Comparison of ENCODE assay signal across 19 mouse cellular contexts in the genomic region with DNA sequence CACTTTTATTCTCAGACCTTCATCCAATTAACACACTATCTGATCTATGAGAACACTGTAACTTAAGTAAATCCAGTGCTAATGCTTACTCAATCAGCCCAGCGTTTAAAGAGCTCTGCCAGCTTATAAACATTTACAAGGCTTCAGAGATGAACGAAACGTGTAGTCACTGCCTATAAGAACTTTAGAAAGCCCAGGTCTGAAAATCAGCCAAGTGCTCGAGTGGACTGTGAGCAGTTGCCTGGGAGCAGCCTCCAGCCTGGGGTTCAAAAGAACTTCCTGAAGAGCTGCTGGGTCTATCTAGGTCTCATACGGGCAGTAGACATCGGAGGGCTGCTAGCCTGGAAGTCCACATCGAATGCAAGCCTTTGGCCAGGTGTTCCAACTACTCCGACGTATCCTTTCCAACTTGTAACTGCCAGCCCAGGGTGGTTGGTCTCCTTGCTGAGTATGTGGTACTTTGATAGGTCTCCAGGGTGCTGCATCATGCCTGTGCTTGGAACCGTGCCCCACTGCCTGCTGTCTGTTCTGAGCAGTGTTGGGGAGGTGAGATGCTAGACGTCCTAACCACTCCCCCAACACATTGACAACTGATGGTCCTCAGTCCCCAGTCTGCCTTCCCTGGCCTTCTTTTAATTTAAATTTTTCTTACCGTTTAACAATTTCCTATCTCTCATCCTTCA.
DNase-seq lines count a peak whose midpoint lies in the region; ATAC-seq lines count a peak whose summit lies in the region.
"Had no signal": no experiment of that assay in that cellular context is flagged by ENCODE, and none has a peak within 500 bp of the region (broad histone marks: within the 10 kb centered on the region; RNA-seq: fewer than 3 reads in every experiment).

No protein-coding gene starts in this region.

- DNase-seq in gastrocnemius, postnatal 10 days, result peak; percentile 36
- no peak for DNase-seq in gastrocnemius, postnatal 36 days
- DNase-seq in MN1 (ENCODE audit: low spot score), result peak; percentile 51
- DNase-seq in liver, result no peak
- no peak for DNase-seq in spleen, postnatal 4 days (ENCODE audit: low spot score in 2 of 2)
- DNase-seq: cerebellum, adult 18-20 months; lung, adult 2 months; right cerebral cortex, postnatal 14 days had no signal

- no peak overlapping the region for H3K4me2 ChIP-seq in intestine, embryonic 16.5 days (ENCODE audit: low read depth, low read length)
- no peak overlapping the region for H3K4me2 ChIP-seq in intestine, embryonic 15.5 days (replicated peaks)
- peak overlapping the region; percentile 31 for H3K4me2 ChIP-seq in limb, embryonic 13.5 days (replicated peaks)
- H3K4me2 ChIP-seq: embryonic facial prominence, embryonic 13.5 days; heart, embryonic 11.5 days; hindbrain, embryonic 15.5 days; kidney, embryonic 15.5 days; midbrain, embryonic 11.5 days had no signal

- intact Hi-C loops in gastrocnemius, postnatal 36 days (cut with DNase I), result no loop called here

- H3K4me3 ChIP-seq in intestine, embryonic 16.5 days (ENCODE audit: low read length), result no peak overlapping the region
- H3K4me3 ChIP-seq in intestine, embryonic 15.5 days (replicated peaks), result no peak overlapping the region
- H3K4me3 ChIP-seq in limb, embryonic 13.5 days, result no peak overlapping the region
- H3K4me3 ChIP-seq: embryonic facial prominence, embryonic 13.5 days; forebrain, embryonic 10.5 days; hindbrain, embryonic 15.5 days; kidney, embryonic 15.5 days; left cerebral cortex, adult 2 months; myocyte had no signal

- H3K9me3 ChIP-seq in intestine, embryonic 16.5 days (ENCODE audit: control insufficient read depth, low read length), result no peaks in the 10 kb centered on the region
- H3K9me3 ChIP-seq in intestine, embryonic 15.5 days, result no peaks in the 10 kb centered on the region
- no peaks in the 10 kb centered on the region for H3K9me3 ChIP-seq in limb, embryonic 13.5 days
- H3K9me3 ChIP-seq: embryonic facial prominence, embryonic 13.5 days; forebrain, embryonic 10.5 days; hindbrain, embryonic 15.5 days; kidney, embryonic 15.5 days had no signal

- H3K27ac ChIP-seq in intestine, embryonic 16.5 days (ENCODE audit: low read length), result 0 out of 2 replicates have a peak overlapping the region, but pooled peaks have one; percentile 18
- no peak overlapping the region for H3K27ac ChIP-seq in intestine, embryonic 15.5 days
- H3K27ac ChIP-seq in limb, embryonic 13.5 days, result peak overlapping the region; percentile 67; the same call in 1 of the 2 replicates
- H3K27ac ChIP-seq: embryonic facial prominence, embryonic 13.5 days; forebrain, embryonic 10.5 days; hindbrain, embryonic 15.5 days; kidney, embryonic 15.5 days; left cerebral cortex, adult 2 months had no signal

- no peak for ATAC-seq in intestine, embryonic 16.5 days
- no peak for ATAC-seq in intestine, embryonic 15.5 days
- peak; percentile 73; the same call in 1 of the 2 replicates for ATAC-seq in limb, embryonic 13.5 days (ENCODE audit: low FRiP score, low read depth)

- H3K27me3 ChIP-seq in intestine, embryonic 16.5 days (replicated peaks; ENCODE audit: control insufficient read depth, insufficient read depth, low read length), result no peaks in the 10 kb centered on the region
- H3K27me3 ChIP-seq in intestine, embryonic 15.5 days (replicated peaks), result no peaks in the 10 kb centered on the region
- H3K27me3 ChIP-seq in limb, embryonic 13.5 days, result no peaks in the 10 kb centered on the region
- H3K27me3 ChIP-seq: embryonic facial prominence, embryonic 13.5 days; hindbrain, embryonic 15.5 days; kidney, embryonic 15.5 days had no signal

- 50% methylated on average over 12 of the region's 12 CpGs for WGBS in intestine, embryonic 16.5 days
- 52% methylated on average over 12 of the region's 12 CpGs for WGBS in intestine, embryonic 15.5 days
- WGBS in limb, embryonic 13.5 days, result 37% methylated on average over 12 of the region's 12 CpGs

- H3K36me3 ChIP-seq in intestine, embryonic 16.5 days (ENCODE audit: control insufficient read depth, insufficient read depth, low read length), result no peaks in the 10 kb centered on the region
- no peaks in the 10 kb centered on the region for H3K36me3 ChIP-seq in intestine, embryonic 15.5 days
- no peaks in the 10 kb centered on the region for H3K36me3 ChIP-seq in limb, embryonic 13.5 days
- H3K36me3 ChIP-seq: embryonic facial prominence, embryonic 13.5 days; forebrain, embryonic 10.5 days; hindbrain, embryonic 15.5 days; kidney, embryonic 15.5 days had no signal

- no peak overlapping the region for H3K9ac ChIP-seq in intestine, embryonic 16.5 days (ENCODE audit: low read depth, low read length)
- no peak overlapping the region for H3K9ac ChIP-seq in intestine, embryonic 15.5 days
- H3K9ac ChIP-seq in limb, embryonic 13.5 days, result no peak overlapping the region
- H3K9ac ChIP-seq: embryonic facial prominence, embryonic 13.5 days; hindbrain, embryonic 15.5 days; kidney, embryonic 15.5 days had no signal

- H3K4me1 ChIP-seq in intestine, embryonic 16.5 days (ENCODE audit: control insufficient read depth, insufficient read depth, low read length), result peaks cover 11% of the 10 kb centered on the region
- H3K4me1 ChIP-seq in intestine, embryonic 15.5 days (replicated peaks), result peaks cover 12% of the 10 kb centered on the region; the same call in 1 of the 2 replicates
- peaks cover 69% of the 10 kb centered on the region for H3K4me1 ChIP-seq in limb, embryonic 13.5 days

Comparison
In these comparisons a context has a peak if more than half of its experiments do, and no peak if none do; other contexts are left out.
1. DNase-seq: peak in gastrocnemius, postnatal 10 days (single experiment) and MN1 (single experiment); none in gastrocnemius, postnatal 36 days (0 of 2), liver (single experiment) and spleen, postnatal 4 days (0 of 2).